Mouse (Mus musculus) forebrain, embryonic 13.5 days (tissue): Measurements from ENCODE around the gene Tbata. TPM values are rescaled to one million over a fixed set of nuclear protein-coding genes. Genes with fewer than 3 reads are reported as not detected.
A peak's percentile ranks its signal among the peaks of the same experiment; 100 is the strongest.

ENCODE experiments used
- ATAC-seq: fragments of 200-750 bp; cut with Nextera tagmentation; 2 replicates; pipeline ENCODE4 v1.8.0; 2017
- H3K27ac ChIP-seq: fragments of 300-500 bp; sonication (generic); 2 replicates; pipeline ENCODE4 v1.5.1; 2015; ENCODE audit warnings: inconsistent platforms, mild to moderate bottlenecking, moderate library complexity
- H3K27me3 ChIP-seq: fragments of 300-500 bp; sonication (generic); 2 replicates; pipeline ENCODE4 v1.6.1; 2015; ENCODE audit warnings: mild to moderate bottlenecking, inconsistent platforms
- H3K36me3 ChIP-seq: fragments of 300-500 bp; sonication (generic); 2 replicates; pipeline ENCODE4 v1.6.1; 2015; ENCODE audit warnings: mild to moderate bottlenecking, inconsistent platforms; ENCODE audit not compliant: poor library complexity, severe bottlenecking
- H3K4me1 ChIP-seq: fragments of 300-500 bp; sonication (generic); 2 replicates; pipeline ENCODE4 v1.6.1; 2015; ENCODE audit warnings: inconsistent platforms
- H3K4me2 ChIP-seq: fragments of 300-500 bp; sonication (generic); 2 replicates; pipeline ENCODE4 v1.6.1; 2015; ENCODE audit warnings: inconsistent platforms, mild to moderate bottlenecking, moderate library complexity
- H3K4me3 ChIP-seq: fragments of 300-500 bp; sonication (generic); 2 replicates; pipeline ENCODE4 v1.5.1; 2015; ENCODE audit warnings: mild to moderate bottlenecking, inconsistent platforms
- H3K9ac ChIP-seq: fragments of 300-500 bp; sonication (generic); 2 replicates; pipeline ENCODE4 v1.6.1; 2015; ENCODE audit warnings: mild to moderate bottlenecking, inconsistent platforms
- H3K9me3 ChIP-seq: fragments of 300-500 bp; sonication (generic); replicated peaks from 2 replicates; pipeline ENCODE4 v1.6.1; 2016; ENCODE audit warnings: inconsistent platforms
- WGBS: fragments of 180-500 bp; shearing (Covaris S2); methylation state at CpG from one replicate; pipeline ENCODE4 v1.1.7; 2015; 5-methylcytosine and 5-hydroxymethylcytosine counted together
- microRNA-seq: library from miRNA; unstranded; fragments of <30 nt; microRNA quantifications from one replicate; pipeline ENCODE4, GENCODE M21; 2016
- polyA plus RNA-seq: library from polyadenylated mRNA; unstranded; fragments of >200 nt; fragmentation: Nextera tagmentation; extraction: Ambion mirVana; gene quantifications from 2 replicates; pipeline ENCODE4 v1.2.1, GENCODE M21; 2015

Tbata gene
- polyA plus RNA-seq, 1 experiment from 2014 or later, result 0.85 TPM

DNA sequence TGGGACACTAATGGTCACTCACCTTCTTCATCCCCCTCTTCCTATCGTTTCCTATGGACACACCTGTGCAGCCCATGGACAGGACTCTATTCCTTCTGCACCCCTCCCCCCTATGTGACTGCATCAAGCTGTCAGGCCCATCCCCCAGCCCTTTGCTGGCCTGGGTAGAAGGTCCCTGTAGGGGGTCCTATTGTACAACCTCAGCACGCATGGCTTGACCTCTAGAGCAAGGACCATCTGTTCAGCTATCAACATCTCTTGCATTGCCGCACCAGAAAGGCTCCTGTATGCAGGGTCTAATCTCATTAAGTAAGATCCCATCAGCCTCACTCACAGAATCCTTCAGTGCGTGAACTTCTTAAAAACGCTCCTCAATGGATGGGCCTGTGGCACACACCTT, 53.9 kb downstream of the Tbata start:
- WGBS, result 54% methylated on average over 5 of the region's 5 CpGs
- Histone ChIP-seq H3K9ac (no peak overlapping the region), H3K4me1 (no peaks in the 10 kb centered on the region), H3K4me3 (no peak overlapping the region), H3K9me3 (no peaks in the 10 kb centered on the region), H3K4me2 (no peak overlapping the region), H3K36me3 (no peaks in the 10 kb centered on the region), H3K27me3 (no peaks in the 10 kb centered on the region), H3K27ac (no peak overlapping the region)
- no peak for ATAC-seq

DNA sequence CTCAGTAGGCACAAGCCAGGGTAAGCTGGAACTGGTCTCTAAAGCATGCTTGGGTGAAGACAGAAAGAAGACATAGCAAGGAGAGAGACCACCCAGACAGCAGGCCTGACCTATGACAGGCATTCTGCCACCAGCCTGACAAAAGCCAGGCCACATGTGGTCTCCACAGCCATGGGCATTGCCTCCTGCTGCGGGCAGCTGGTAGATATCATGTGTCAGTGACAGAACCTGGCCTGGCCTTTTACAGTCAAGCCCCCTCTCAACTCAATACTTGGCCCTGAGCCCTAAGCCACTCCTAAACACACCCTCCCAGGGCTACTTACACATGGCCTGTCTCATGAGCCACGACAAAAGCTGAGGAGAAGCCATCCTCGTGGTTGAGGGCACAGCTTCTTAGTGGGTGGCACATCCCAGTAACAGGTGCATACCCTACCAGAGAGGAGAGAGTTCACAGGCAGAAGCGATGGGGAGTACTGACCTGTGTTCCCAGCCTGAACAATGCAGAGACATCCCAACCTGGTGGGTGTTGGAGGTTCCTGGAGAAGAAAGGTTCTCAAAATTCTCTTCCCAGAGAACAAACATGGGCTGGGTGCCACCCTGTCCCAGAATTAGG, 55.1 kb downstream of the Tbata start:
- no peaks in the 10 kb centered on the region for H3K4me1 ChIP-seq
- 73% methylated on average over 4 of the region's 4 CpGs for WGBS
- H3K36me3 ChIP-seq, result no peaks in the 10 kb centered on the region

DNA sequence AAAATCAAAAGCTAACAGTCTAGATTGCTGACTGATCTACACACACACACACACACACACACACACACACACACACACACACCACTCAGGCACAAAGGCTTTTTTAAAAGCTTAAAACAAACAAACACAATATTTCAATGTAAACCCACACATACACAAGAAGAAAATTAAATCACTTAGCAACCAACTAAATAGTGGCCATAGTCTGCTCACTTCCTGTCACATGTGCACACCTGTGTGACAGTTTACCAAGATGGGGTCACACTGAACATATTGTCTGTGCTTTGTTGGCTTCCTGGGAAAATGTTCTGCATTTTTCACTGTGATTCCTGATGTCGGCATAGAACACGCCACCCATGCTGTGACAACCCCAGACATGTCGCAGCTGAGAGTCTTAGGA, 60.0 kb downstream of the Tbata start:
- H3K27ac ChIP-seq, result no peak overlapping the region
- no peak overlapping the region for H3K4me3 ChIP-seq
- H3K9ac ChIP-seq, result no peak overlapping the region
- no peaks in the 10 kb centered on the region for H3K27me3 ChIP-seq
- H3K4me2 ChIP-seq, result no peak overlapping the region
- H3K4me1 ChIP-seq, result no peaks in the 10 kb centered on the region
- no peak for ATAC-seq
- H3K9me3 ChIP-seq, result no peaks in the 10 kb centered on the region
- no peaks in the 10 kb centered on the region for H3K36me3 ChIP-seq
- 79% methylated on average over 3 of the region's 3 CpGs for WGBS

More for the DNA sequence above, 55.1 kb downstream of the Tbata start:
- H3K4me2 ChIP-seq, result no peak overlapping the region
- H3K27ac ChIP-seq, result no peak overlapping the region
- H3K27me3 ChIP-seq, result no peaks in the 10 kb centered on the region
- no peak for ATAC-seq
- no peak overlapping the region for H3K4me3 ChIP-seq
- no peak overlapping the region for H3K9ac ChIP-seq
- H3K9me3 ChIP-seq, result no peaks in the 10 kb centered on the region

DNA sequence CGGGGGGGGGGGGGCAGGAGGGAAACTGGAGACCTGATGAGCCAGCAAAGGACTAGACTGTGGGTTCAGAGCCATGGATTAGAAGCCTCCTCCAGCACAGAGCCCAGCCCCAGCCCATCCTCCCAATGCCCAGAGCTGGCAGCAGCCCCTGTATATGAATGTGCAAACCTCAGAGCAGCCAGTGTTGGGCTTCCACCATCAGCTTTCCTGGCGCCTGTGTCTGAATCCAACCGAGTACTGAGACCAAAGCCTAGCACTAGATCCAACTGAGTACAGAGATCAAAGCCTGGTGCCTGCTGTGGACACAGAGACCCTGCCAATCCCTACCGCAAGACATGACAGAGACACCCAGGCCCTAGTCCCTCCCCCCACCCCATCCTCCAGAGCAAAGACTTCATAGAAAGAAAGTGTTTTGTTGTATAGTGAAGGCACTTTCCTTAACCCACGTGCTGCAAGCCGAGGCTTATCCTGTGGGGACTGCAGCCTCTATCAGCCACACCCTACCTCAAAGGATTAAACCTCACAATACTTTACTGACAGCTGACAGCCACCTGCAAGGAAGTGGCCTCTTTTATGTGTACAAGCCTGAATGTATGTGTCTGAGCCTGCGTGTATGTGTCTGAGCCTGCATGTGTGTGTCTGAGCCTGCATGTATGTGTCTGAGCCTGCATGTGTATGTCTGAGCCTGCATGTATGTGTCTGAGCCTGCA, 61.3 kb downstream of the Tbata start:
- Histone ChIP-seq H3K36me3 (no peaks in the 10 kb centered on the region), H3K27me3 (no peaks in the 10 kb centered on the region), H3K4me1 (no peaks in the 10 kb centered on the region), H3K9me3 (no peaks in the 10 kb centered on the region), H3K4me3 (no peak overlapping the region), H3K27ac (no peak overlapping the region), H3K4me2 (no peak overlapping the region), H3K9ac (no peak overlapping the region)
- 0 out of 2 replicates have a peak, but pooled peaks have one; percentile 45 for ATAC-seq
- WGBS, result 31% methylated on average over 7 of the region's 7 CpGs

DNA sequence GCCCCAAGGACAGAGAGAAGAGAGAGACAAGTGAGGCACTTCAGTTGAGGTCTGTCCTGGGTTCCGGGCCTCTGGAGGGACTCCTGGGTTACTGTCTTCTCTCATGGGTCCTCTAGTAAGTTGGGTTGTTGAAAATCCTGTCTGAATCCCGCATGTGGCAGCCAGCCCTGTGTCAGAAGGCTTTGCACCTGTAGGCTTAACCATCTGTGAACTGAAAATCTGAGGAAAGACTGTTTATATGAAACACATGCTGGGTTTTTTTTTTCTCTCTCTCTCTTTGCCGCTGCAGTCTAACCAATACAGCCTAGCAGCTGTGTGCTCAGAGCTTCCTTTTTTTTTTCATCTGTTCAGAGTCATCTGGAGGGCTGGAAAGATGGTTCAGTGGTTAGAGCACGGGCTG, 62.6 kb downstream of the Tbata start:
- H3K27ac ChIP-seq, result no peak overlapping the region
- H3K27me3 ChIP-seq, result no peaks in the 10 kb centered on the region
- no peak overlapping the region for H3K9ac ChIP-seq
- 79% methylated on average over 4 of the region's 4 CpGs for WGBS
- peaks cover 5% of the 10 kb centered on the region; the same call in 1 of the 2 replicates for H3K9me3 ChIP-seq
- no peaks in the 10 kb centered on the region for H3K4me1 ChIP-seq
- no peak overlapping the region for H3K4me3 ChIP-seq
- ATAC-seq, result no peak
- no peak overlapping the region for H3K4me2 ChIP-seq
- no peaks in the 10 kb centered on the region for H3K36me3 ChIP-seq

GRCm38 (mm10) chr10:61235677-61236267, 64.0 kb downstream of the Tbata start:
- no peak for ATAC-seq
- H3K9me3 ChIP-seq, result peaks cover 5% of the 10 kb centered on the region; the same call in 1 of the 2 replicates
- H3K9ac ChIP-seq, result no peak overlapping the region
- 91% methylated on average over 6 of the region's 6 CpGs for WGBS
- no peak overlapping the region for H3K4me2 ChIP-seq
- H3K4me1 ChIP-seq, result no peaks in the 10 kb centered on the region
- no peaks in the 10 kb centered on the region for H3K27me3 ChIP-seq
- no peak overlapping the region for H3K27ac ChIP-seq
- no peak overlapping the region for H3K4me3 ChIP-seq
- H3K36me3 ChIP-seq, result no peaks in the 10 kb centered on the region

- Histone ChIP-seq H3K4me3 (no peak overlapping the region), H3K4me2 (no peak overlapping the region), H3K27me3 (no peaks in the 10 kb centered on the region), H3K36me3 (no peaks in the 10 kb centered on the region), H3K9me3 (peaks cover 5% of the 10 kb centered on the region; the same call in 1 of the 2 replicates), H3K4me1 (no peaks in the 10 kb centered on the region), H3K27ac (no peak overlapping the region), H3K9ac (no peak overlapping the region)
- WGBS, result 47% methylated on average over 4 of the region's 4 CpGs
- no peak for ATAC-seq
These were observed 65.1 kb downstream of the Tbata start for GRCm38 (mm10) chr10:61236683-61237390.

GRCm38 (mm10) chr10:61237391-61237785, 65.6 kb downstream of the Tbata start:
- ATAC-seq, result no peak
- Histone ChIP-seq H3K36me3 (no peaks in the 10 kb centered on the region), H3K4me1 (no peaks in the 10 kb centered on the region), H3K27ac (no peak overlapping the region), H3K27me3 (no peaks in the 10 kb centered on the region), H3K9me3 (peaks cover 5% of the 10 kb centered on the region; the same call in 1 of the 2 replicates), H3K4me2 (no peak overlapping the region), H3K9ac (no peak overlapping the region), H3K4me3 (no peak overlapping the region)
- 73% methylated on average over 6 of the region's 6 CpGs for WGBS

Small RNA genes lying within 50 kb of the gene (microRNA-seq; reads per million reads assigned to microRNA genes)
- not detected for gene Gm44308

Other genes with a start within 250 kb of the Tbata start
- 17.1 and 18.3 TPM in 2 replicates for gene Pcbd1, start 82.6 kb upstream of the Tbata start, polyA plus RNA-seq
- 53.5 and 62.3 TPM in 2 replicates for gene Sgpl1, start 24.3 kb upstream of the Tbata start, polyA plus RNA-seq
- gene Adamts14, start 101.5 kb downstream of the Tbata start, polyA plus RNA-seq, result 0.13 TPM in 2 replicates
- not detected in 2 replicates for gene Prf1, start 125.9 kb downstream of the Tbata start, polyA plus RNA-seq
- 13.2 and 16.3 TPM in 2 replicates for gene Pald1, start 211.6 kb downstream of the Tbata start, polyA plus RNA-seq
- 0.08 TPM in 1 of 2 replicates, not detected in the other for gene Nodal, start 246.0 kb downstream of the Tbata start, polyA plus RNA-seq